Mouse (Mus musculus) C2C12 (cell line): ENCODE measurements around the gene Pkhd1.

Experiments used
- CEBPB ChIP-seq: IDR thresholded peaks from one replicate; pipeline ENCODE4 v1.6.1; 2011; ENCODE audit warnings: low read depth, mild to moderate bottlenecking, control low read depth, moderate library complexity
- CTCF ChIP-seq: IDR thresholded peaks from one replicate; pipeline ENCODE4 v1.5.1; 2011; ENCODE audit not compliant: control insufficient read depth, insufficient read depth, insufficient read length
- FOSL1 ChIP-seq: IDR thresholded peaks from one replicate; pipeline ENCODE4 v1.8.0; 2011; ENCODE audit warnings: mild to moderate bottlenecking, low read length; ENCODE audit not compliant: poor library complexity, insufficient read depth, severe bottlenecking
- MYOD1 ChIP-seq: IDR thresholded peaks from one replicate; pipeline ENCODE4 v1.6.1; 2011; ENCODE audit warnings: low read depth; ENCODE audit not compliant: control insufficient read depth, insufficient read length
- USF1 ChIP-seq: IDR thresholded peaks from one replicate; pipeline ENCODE4 v1.6.1; 2011; ENCODE audit warnings: low read depth, mild to moderate bottlenecking, control low read depth, moderate library complexity

- TF ChIP-seq CTCF (no peak), MYOD1 (no peak), FOSL1 (no peak), USF1 (no peak), CEBPB (peak; percentile 92)
Measured at GRCm38 (mm10) chr1:20069733-20070132, 548.1 kb downstream of the Pkhd1 start.
